In genomic region chr17:23770493-23770892, GRCm38 (mm10) we compare ENCODE assay signal across 8 mouse cellular contexts. TPM values are rescaled to one million over a fixed set of nuclear protein-coding genes. Genes with fewer than 3 reads are reported as not detected.
DNase-seq lines count a peak whose midpoint lies in the region; ATAC-seq and TF ChIP-seq lines count a peak whose summit lies in the region.

No protein-coding gene starts in this region.

- peak overlapping the region; percentile 88 for H3K9ac ChIP-seq in lung, embryonic 14.5 days
- peak overlapping the region; percentile 94 for H3K9ac ChIP-seq in embryonic facial prominence, embryonic 11.5 days (replicated peaks; ENCODE audit: low read length)
- H3K9ac ChIP-seq in intestine, embryonic 15.5 days = peak overlapping the region; percentile 94; the same call in 1 of the 2 replicates
- peak overlapping the region; percentile 95 for H3K9ac ChIP-seq in neural tube, embryonic 12.5 days

- peak overlapping the region; percentile 83 for H3K4me3 ChIP-seq in lung, embryonic 14.5 days (ENCODE audit: low read depth, low read length)
- H3K4me3 ChIP-seq in embryonic facial prominence, embryonic 11.5 days (ENCODE audit: low read depth, low read length) = peak overlapping the region; percentile 76
- H3K4me3 ChIP-seq in intestine, embryonic 15.5 days (replicated peaks) = peak overlapping the region; percentile 91
- H3K4me3 ChIP-seq in neural tube, embryonic 12.5 days = peak overlapping the region; percentile 84

- H3K4me1 ChIP-seq in lung, embryonic 14.5 days (ENCODE audit: insufficient read depth) = no peaks in the 10 kb centered on the region
- no peaks in the 10 kb centered on the region for H3K4me1 ChIP-seq in embryonic facial prominence, embryonic 11.5 days (ENCODE audit: control insufficient read depth, insufficient read depth, low read length)
- H3K4me1 ChIP-seq in intestine, embryonic 15.5 days (replicated peaks) = 0 out of 2 replicates have a peak, but pooled peaks cover 3% of the 10 kb centered on the region
- peaks cover 10% of the 10 kb centered on the region for H3K4me1 ChIP-seq in neural tube, embryonic 12.5 days

- DNase-seq in lung, embryonic 14.5 days = peak; percentile 32
- no peak for DNase-seq in lung, postnatal 36 days
- DNase-seq in embryonic facial prominence, embryonic 11.5 days (ENCODE audit: low spot score) = no peak
- DNase-seq in adrenal gland, adult 2 months = no peak
- no peak for DNase-seq in embryo, embryonic 10.5 days (ENCODE audit: low spot score)
- DNase-seq in layer of hippocampus, postnatal 36 days = no peak

- no peaks in the 10 kb centered on the region for H3K36me3 ChIP-seq in lung, embryonic 14.5 days (ENCODE audit: insufficient read depth)
- no peaks in the 10 kb centered on the region for H3K36me3 ChIP-seq in embryonic facial prominence, embryonic 11.5 days (replicated peaks; ENCODE audit: control insufficient read depth, insufficient read depth, low read depth, low read length)
- H3K36me3 ChIP-seq in intestine, embryonic 15.5 days = no peaks in the 10 kb centered on the region
- H3K36me3 ChIP-seq in neural tube, embryonic 12.5 days = peaks cover 12% of the 10 kb centered on the region

- no peak for ATAC-seq in lung, embryonic 14.5 days (ENCODE audit: insufficient read depth)
- ATAC-seq in embryonic facial prominence, embryonic 11.5 days (replicated peaks; ENCODE audit: insufficient number of reproducible peaks, low FRiP score, low TSS enrichment, low read depth) = no peak
- no peak for ATAC-seq in intestine, embryonic 15.5 days
- ATAC-seq in neural tube, embryonic 12.5 days (ENCODE audit: low FRiP score, low read depth) = no peak

- no peaks in the 10 kb centered on the region for H3K9me3 ChIP-seq in lung, embryonic 14.5 days (ENCODE audit: low read depth, low read length)
- H3K9me3 ChIP-seq in embryonic facial prominence, embryonic 11.5 days (replicated peaks; ENCODE audit: control insufficient read depth, low read length) = no peaks in the 10 kb centered on the region
- no peaks in the 10 kb centered on the region for H3K9me3 ChIP-seq in intestine, embryonic 15.5 days
- H3K9me3 ChIP-seq in neural tube, embryonic 12.5 days = no peaks in the 10 kb centered on the region

- WGBS in lung, embryonic 14.5 days = 18% methylated on average over 2 of the region's 2 CpGs
- 19% methylated on average over 2 of the region's 2 CpGs for WGBS in embryonic facial prominence, embryonic 11.5 days
- WGBS in intestine, embryonic 15.5 days = 35% methylated on average over 2 of the region's 2 CpGs
- 8% methylated on average over 2 of the region's 2 CpGs for WGBS in neural tube, embryonic 12.5 days

- H3K4me2 ChIP-seq in lung, embryonic 14.5 days = peak overlapping the region; percentile 81
- peak overlapping the region; percentile 57 for H3K4me2 ChIP-seq in embryonic facial prominence, embryonic 11.5 days (ENCODE audit: low read depth, low read length)
- peak overlapping the region; percentile 77 for H3K4me2 ChIP-seq in intestine, embryonic 15.5 days (replicated peaks)
- H3K4me2 ChIP-seq in neural tube, embryonic 12.5 days (replicated peaks) = peak overlapping the region; percentile 68

- no peak for TF ChIP-seq CTCF in lung, embryonic 14.5 days (IDR thresholded peaks at IDR 0.05; ENCODE audit: low read depth)

- H3K27me3 ChIP-seq in lung, embryonic 14.5 days (ENCODE audit: insufficient read depth, low read length) = no peaks in the 10 kb centered on the region
- no peaks in the 10 kb centered on the region for H3K27me3 ChIP-seq in embryonic facial prominence, embryonic 11.5 days (ENCODE audit: control insufficient read depth, insufficient read depth, low read length)
- no peaks in the 10 kb centered on the region for H3K27me3 ChIP-seq in intestine, embryonic 15.5 days (replicated peaks)
- H3K27me3 ChIP-seq in neural tube, embryonic 12.5 days (replicated peaks) = no peaks in the 10 kb centered on the region

- H3K27ac ChIP-seq in lung, embryonic 14.5 days (ENCODE audit: low read depth) = no peak overlapping the region
- H3K27ac ChIP-seq in embryonic facial prominence, embryonic 11.5 days (replicated peaks; ENCODE audit: low read depth, low read length) = no peak overlapping the region
- no peak overlapping the region for H3K27ac ChIP-seq in intestine, embryonic 15.5 days
- H3K27ac ChIP-seq in neural tube, embryonic 12.5 days = no peak overlapping the region

RNA-seq across cellular contexts. Expression of gene Flywch1, which starts 0.9 kb away (rescaled TPM):
- 64.9 and 73.4 TPM in 2 replicates for polyA plus RNA-seq in lung, embryonic 14.5 days (2014; fragmentation: Nextera tagmentation; extraction: Ambion mirVana)
- polyA plus RNA-seq in embryonic facial prominence, embryonic 11.5 days (2014; fragmentation: Nextera tagmentation; extraction: Ambion mirVana) = 88.3 and 103 TPM in 2 replicates
- polyA plus RNA-seq in intestine, embryonic 15.5 days (2015; fragmentation: Nextera tagmentation; extraction: Ambion mirVana) = 48.3 and 49.4 TPM in 2 replicates
- polyA plus RNA-seq in neural tube, embryonic 12.5 days (2016; fragmentation: Nextera tagmentation; extraction: Ambion mirVana) = 234 and 241 TPM in 2 replicates
- total RNA-seq in adrenal gland, adult 2 months (2021) = 10 to 100 TPM; 61.8 to 85.0 TPM
- polyA plus RNA-seq in adrenal gland, adult 2 months (2012; rRNA removed) = 45.8 and 49.3 TPM in 2 replicates
- 100 to 1,000 TPM; 297 to 300 TPM for total RNA-seq in layer of hippocampus, postnatal 36 days (2021)

RNA-seq across cellular contexts. Expression of gene Flywch2, which starts 15.4 kb away (rescaled TPM):
- polyA plus RNA-seq in lung, embryonic 14.5 days (2014; fragmentation: Nextera tagmentation; extraction: Ambion mirVana) = 28.4 and 29.3 TPM in 2 replicates
- polyA plus RNA-seq in embryonic facial prominence, embryonic 11.5 days (2014; fragmentation: Nextera tagmentation; extraction: Ambion mirVana) = 35.4 and 45.5 TPM in 2 replicates
- 14.7 TPM in 2 replicates for polyA plus RNA-seq in intestine, embryonic 15.5 days (2015; fragmentation: Nextera tagmentation; extraction: Ambion mirVana)
- polyA plus RNA-seq in neural tube, embryonic 12.5 days (2016; fragmentation: Nextera tagmentation; extraction: Ambion mirVana) = 47.0 and 47.5 TPM in 2 replicates
- 1 to 10 TPM; 4.3 to 6.7 TPM for total RNA-seq in adrenal gland, adult 2 months (2021)
- polyA plus RNA-seq in adrenal gland, adult 2 months (2012; rRNA removed) = 8.7 and 12.0 TPM in 2 replicates
- total RNA-seq in layer of hippocampus, postnatal 36 days (2021) = 10 to 100 TPM in 1 of 2 experiments, 1 to 10 TPM in 1; 9.9 to 11.7 TPM

RNA-seq across cellular contexts. Expression of gene Srrm2, which starts 19.8 kb away (rescaled TPM):
- 429 and 491 TPM in 2 replicates for polyA plus RNA-seq in lung, embryonic 14.5 days (2014; fragmentation: Nextera tagmentation; extraction: Ambion mirVana)
- 346 and 389 TPM in 2 replicates for polyA plus RNA-seq in embryonic facial prominence, embryonic 11.5 days (2014; fragmentation: Nextera tagmentation; extraction: Ambion mirVana)
- polyA plus RNA-seq in intestine, embryonic 15.5 days (2015; fragmentation: Nextera tagmentation; extraction: Ambion mirVana) = 408 and 435 TPM in 2 replicates
- 617 and 693 TPM in 2 replicates for polyA plus RNA-seq in neural tube, embryonic 12.5 days (2016; fragmentation: Nextera tagmentation; extraction: Ambion mirVana)
- total RNA-seq in adrenal gland, adult 2 months (2021) = 100 to 1,000 TPM; 322 to 545 TPM
- 1,031 and 1,277 TPM in 2 replicates for polyA plus RNA-seq in adrenal gland, adult 2 months (2012; rRNA removed)
- total RNA-seq in layer of hippocampus, postnatal 36 days (2021) = 100 to 1,000 TPM; 563 to 606 TPM

RNA-seq across cellular contexts. Expression of gene Kremen2, which starts 24.9 kb away (rescaled TPM):
- not detected in 2 replicates for polyA plus RNA-seq in lung, embryonic 14.5 days (2014; fragmentation: Nextera tagmentation; extraction: Ambion mirVana)
- polyA plus RNA-seq in embryonic facial prominence, embryonic 11.5 days (2014; fragmentation: Nextera tagmentation; extraction: Ambion mirVana) = 8.1 and 11.7 TPM in 2 replicates
- polyA plus RNA-seq in intestine, embryonic 15.5 days (2015; fragmentation: Nextera tagmentation; extraction: Ambion mirVana) = 0.33 and 0.49 TPM in 2 replicates
- polyA plus RNA-seq in neural tube, embryonic 12.5 days (2016; fragmentation: Nextera tagmentation; extraction: Ambion mirVana) = 5.8 and 6.1 TPM in 2 replicates
- total RNA-seq in adrenal gland, adult 2 months (2021) = not detected
- 0.28 and 0.54 TPM in 2 replicates for polyA plus RNA-seq in adrenal gland, adult 2 months (2012; rRNA removed)
- total RNA-seq in layer of hippocampus, postnatal 36 days (2021) = under 1 TPM; 0.35 to 0.42 TPM

RNA-seq across cellular contexts. Expression of gene Paqr4, which starts 29.8 kb away (rescaled TPM):
- polyA plus RNA-seq in lung, embryonic 14.5 days (2014; fragmentation: Nextera tagmentation; extraction: Ambion mirVana) = 35.8 TPM in 2 replicates
- polyA plus RNA-seq in embryonic facial prominence, embryonic 11.5 days (2014; fragmentation: Nextera tagmentation; extraction: Ambion mirVana) = 11.8 and 12.1 TPM in 2 replicates
- 21.8 and 22.7 TPM in 2 replicates for polyA plus RNA-seq in intestine, embryonic 15.5 days (2015; fragmentation: Nextera tagmentation; extraction: Ambion mirVana)
- 41.7 and 41.8 TPM in 2 replicates for polyA plus RNA-seq in neural tube, embryonic 12.5 days (2016; fragmentation: Nextera tagmentation; extraction: Ambion mirVana)
- total RNA-seq in adrenal gland, adult 2 months (2021) = 10 to 100 TPM in 1 of 2 experiments, 1 to 10 TPM in 1; 7.6 to 17.6 TPM
- polyA plus RNA-seq in adrenal gland, adult 2 months (2012; rRNA removed) = 33.3 and 37.8 TPM in 2 replicates
- 10 to 100 TPM; 50.8 to 55.4 TPM for total RNA-seq in layer of hippocampus, postnatal 36 days (2021)
